Mouse (Mus musculus) E14TG2a.4 (cell line): ENCODE results near the gene Olfr1425.

Experiments
- H3K27me3 ChIP-seq: 2 replicates; pipeline ENCODE4 v1.6.1; 2014; ENCODE audit warnings: low read length, control low read depth; ENCODE audit not compliant: insufficient read depth
- H3K36me3 ChIP-seq: 2 replicates; pipeline ENCODE4 v1.6.1; 2014; ENCODE audit warnings: low read length, control low read depth; ENCODE audit not compliant: insufficient read depth
- H3K4me1 ChIP-seq: replicated peaks from 2 replicates; pipeline ENCODE4 v1.6.1; 2014; ENCODE audit warnings: low read depth, low read length, control low read depth
- H3K4me3 ChIP-seq: replicated peaks from 2 replicates; pipeline ENCODE4 v1.5.1; 2014; ENCODE audit warnings: mild to moderate bottlenecking, low read length
- H3K9me3 ChIP-seq: 2 replicates; pipeline ENCODE4 v1.6.1; 2014; ENCODE audit warnings: low read length, control low read depth
- CTCF ChIP-seq: conservative IDR thresholded peaks from 2 replicates; pipeline ENCODE4 v1.5.1; 2014; ENCODE audit warnings: low read length
- NANOG ChIP-seq: IDR thresholded peaks from 2 replicates; pipeline ENCODE4 v1.6.1; 2014; ENCODE audit warnings: borderline replicate concordance, low read length, mixed read lengths
- POU5F1 ChIP-seq: IDR thresholded peaks from 2 replicates; pipeline ENCODE4 v1.6.1; 2014; ENCODE audit warnings: low read length, borderline replicate concordance

The Olfr1425 gene

GRCm38 (mm10) chr19:12043163-12043562 is 34.4 kb downstream of the Olfr1425 start:
- TF ChIP-seq POU5F1 (no peak), CTCF (peak; percentile 56)
- no peaks in the 10 kb centered on the region for H3K27me3 ChIP-seq
- H3K36me3 ChIP-seq: no peaks in the 10 kb centered on the region

DNA sequence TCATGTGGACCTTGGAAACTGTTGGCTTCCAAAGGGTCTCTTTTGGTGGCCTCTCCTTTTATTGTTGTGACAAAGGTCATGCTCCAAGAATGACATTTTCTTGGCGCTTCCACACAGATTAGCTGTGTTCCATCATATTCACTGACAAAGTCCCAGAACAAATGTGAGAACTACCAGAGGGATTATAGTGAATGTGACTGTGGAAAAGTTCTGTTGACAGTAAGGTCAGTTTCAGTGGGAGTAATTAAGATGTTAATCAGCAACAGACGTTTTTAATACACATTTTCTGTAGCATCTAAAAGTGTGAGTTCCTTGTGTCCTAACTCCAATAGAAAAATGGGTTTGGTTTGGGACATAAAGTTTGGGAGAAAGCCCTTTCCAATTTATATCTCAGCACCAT is 36.3 kb downstream of the Olfr1425 start, which contains the start of gene Olfr1423:
Gene Olfr1423, minus strand, starts transcription at position 101 of the 400 bp plus-strand sequence.
- no peaks in the 10 kb centered on the region for H3K4me1 ChIP-seq
- no peak within 1 kb of the TSS for H3K4me3 ChIP-seq
- no peaks in the 10 kb centered on the region for H3K36me3 ChIP-seq
- H3K27me3 ChIP-seq: no peaks in the 10 kb centered on the region
- no peak for TF ChIP-seq CTCF
- TF ChIP-seq POU5F1: no peak
- TF ChIP-seq NANOG: no peak
- H3K9me3 ChIP-seq: no peaks in the 10 kb centered on the region

More at GRCm38 (mm10) chr19:12043163-12043562, 34.4 kb downstream of the Olfr1425 start:
- H3K9me3 ChIP-seq: no peaks in the 10 kb centered on the region
- no peaks in the 10 kb centered on the region for H3K4me1 ChIP-seq
- H3K4me3 ChIP-seq: no peak overlapping the region

DNA sequence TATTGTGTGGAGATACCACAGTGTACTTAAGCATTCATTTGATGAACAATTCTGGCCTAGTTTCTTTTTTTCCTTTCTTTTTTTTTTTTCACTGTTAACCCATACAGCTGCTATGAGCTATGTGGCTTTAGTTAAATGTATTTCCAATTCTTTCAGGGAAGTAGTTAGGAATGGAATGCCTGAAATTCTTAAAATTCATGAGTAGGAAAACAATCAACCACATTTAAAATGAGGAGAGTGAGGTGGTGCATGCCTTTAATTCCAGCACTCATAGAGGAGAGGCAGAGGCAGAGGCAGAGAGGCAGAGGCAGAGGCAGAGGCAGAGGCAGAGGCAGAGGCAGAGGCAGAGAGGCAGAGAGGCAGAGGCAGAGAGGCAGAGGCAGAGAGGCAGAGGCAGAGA is 39.8 kb downstream of the Olfr1425 start:
- H3K4me1 ChIP-seq: no peaks in the 10 kb centered on the region
- H3K36me3 ChIP-seq: no peaks in the 10 kb centered on the region
- TF ChIP-seq NANOG (no peak), POU5F1 (no peak), CTCF (no peak)
- H3K4me3 ChIP-seq: no peak overlapping the region
- peaks cover 5% of the 10 kb centered on the region for H3K9me3 ChIP-seq
- H3K27me3 ChIP-seq: no peaks in the 10 kb centered on the region

DNA sequence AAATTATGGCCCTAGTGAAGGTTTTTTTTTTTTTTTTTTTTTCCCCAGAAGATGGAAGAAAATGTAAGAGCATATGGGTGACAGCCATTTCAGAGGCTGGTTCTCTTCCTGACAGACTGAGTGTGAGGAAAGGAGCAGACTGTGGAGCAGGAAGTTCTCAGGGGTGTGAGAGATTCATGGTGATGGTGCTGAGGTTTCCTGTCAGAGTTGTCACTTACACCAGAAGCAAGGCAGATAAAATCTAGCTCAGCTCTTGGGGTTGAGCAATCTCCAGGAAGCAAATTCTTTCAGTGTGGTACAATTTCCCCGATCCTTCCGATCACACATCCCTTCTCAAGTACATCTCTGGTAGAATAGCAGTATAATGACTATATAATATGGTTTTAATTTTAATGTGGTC is 50.9 kb downstream of the Olfr1425 start:
- Histone ChIP-seq H3K9me3 (no peaks in the 10 kb centered on the region), H3K4me1 (peaks cover 3% of the 10 kb centered on the region), H3K4me3 (no peak overlapping the region), H3K27me3 (no peaks in the 10 kb centered on the region), H3K36me3 (no peaks in the 10 kb centered on the region)
- TF ChIP-seq CTCF (no peak), NANOG (no peak), POU5F1 (no peak)

DNA sequence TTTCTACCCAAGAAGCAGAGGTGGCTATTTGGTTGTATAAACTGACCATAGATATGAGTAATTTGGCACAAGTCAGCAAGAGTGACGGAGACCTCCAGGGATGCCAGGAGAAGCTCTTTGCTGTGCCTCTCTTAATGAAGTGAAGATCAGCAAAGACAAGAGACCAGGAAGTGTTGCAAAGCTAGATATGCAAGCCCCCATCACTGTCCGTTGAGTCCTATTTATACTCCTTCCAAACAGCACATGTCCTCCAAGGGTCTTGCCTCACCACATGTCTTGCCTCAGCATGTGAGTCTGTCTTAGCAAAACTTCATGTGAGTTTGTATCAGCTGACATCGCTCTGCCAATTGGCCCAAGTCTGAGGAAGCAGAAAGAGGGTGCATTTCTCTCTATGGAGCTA is 52.2 kb downstream of the Olfr1425 start:
- no peak for TF ChIP-seq NANOG
- TF ChIP-seq POU5F1: no peak
- no peak for TF ChIP-seq CTCF
- Histone ChIP-seq H3K4me1 (peaks cover 9% of the 10 kb centered on the region), H3K36me3 (no peaks in the 10 kb centered on the region), H3K4me3 (no peak overlapping the region), H3K27me3 (no peaks in the 10 kb centered on the region), H3K9me3 (no peaks in the 10 kb centered on the region)

DNA sequence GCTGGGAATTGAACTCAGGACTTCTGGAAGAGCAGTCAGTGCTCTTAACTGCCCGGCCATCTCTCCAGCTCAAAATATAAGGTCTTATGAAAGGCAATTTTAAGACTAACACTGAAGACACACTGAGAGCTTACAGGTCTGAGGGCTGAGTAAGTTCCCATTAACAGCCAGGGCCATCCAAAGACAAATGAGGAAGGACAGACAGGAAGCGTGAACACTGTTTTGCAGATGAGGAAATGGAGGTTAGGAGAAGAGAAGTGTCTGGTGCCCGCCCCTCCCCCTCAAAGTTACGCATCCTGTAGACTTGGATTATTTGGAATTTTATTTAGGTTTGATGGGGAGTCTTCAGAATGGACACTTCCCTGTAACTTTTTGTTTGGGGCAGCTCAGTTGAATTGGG is 53.4 kb downstream of the Olfr1425 start:
- TF ChIP-seq POU5F1: no peak
- no peak for TF ChIP-seq CTCF
- TF ChIP-seq NANOG: no peak
- Histone ChIP-seq H3K36me3 (no peaks in the 10 kb centered on the region), H3K4me3 (no peak overlapping the region), H3K27me3 (no peaks in the 10 kb centered on the region), H3K4me1 (peaks cover 13% of the 10 kb centered on the region), H3K9me3 (no peaks in the 10 kb centered on the region)
